Mouse (Mus musculus): ENCODE measurements at regions not wholly inside any gene's neighbourhood (a gene's known extent, or its start where the extent isn't known, plus 50 kb on each side); places are given as distances from the start of the nearest gene placed in this dataset.

- POLR2A ChIA-PET = no interaction called here
These were observed 342.7 kb upstream of the Agtr1b start for GRCm38 (mm10) chr3:20709661-20710060.

GRCm38 (mm10) chr3:20695322-20695859, 328.4 kb upstream of the Agtr1b start:
- ChIA-PET CTCF (no interaction called here), POLR2A (no interaction called here)

More at GRCm38 (mm10) chr3:20709661-20710060, 342.7 kb upstream of the Agtr1b start:
- CTCF ChIA-PET = no interaction called here

- POLR2A ChIA-PET = no interaction called here
- CTCF ChIA-PET = no interaction called here
These were observed 314.0 kb upstream of the Agtr1b start for GRCm38 (mm10) chr3:20680944-20681494.

- ChIA-PET POLR2A (interaction anchor here in 1 of 4 experiments (0.8 kb wide), 1 partner anchor 9 kb away, joined by 3 read pairs; no protein-coding TSS in a partner anchor), CTCF (no interaction called here)
These were observed 294.9 kb upstream of the Agtr1b start for GRCm38 (mm10) chr3:20661883-20662282.

- ChIA-PET POLR2A (interaction anchor here in 1 of 4 experiments (0.6 kb wide), 1 partner anchor 1854 kb away, joined by 5 read pairs; no protein-coding TSS in a partner anchor), CTCF (no interaction called here)
These were observed 288.4 kb upstream of the Agtr1b start for GRCm38 (mm10) chr3:20655345-20655744.

Data from embryonic stem cell, embryonic (primary cell).